Mouse (Mus musculus) embryonic facial prominence, embryonic 10.5 days (tissue): ENCODE measurements around the gene Dhrs7b. TPM values are rescaled to one million over a fixed set of nuclear protein-coding genes. Genes with fewer than 3 reads are reported as not detected.
"Not testable (repeated sequence)": the region's sequence is repeated elsewhere in the genome, so short reads cannot be mapped to it uniquely, and the experiment has no call there.

ENCODE experiments used
- DNase-seq: peaks from one replicate; pipeline ENCODE4 v3.0.0-alpha.2; 2017; ENCODE audit warnings: low spot score
- H3K27ac ChIP-seq: fragments of 300-500 bp; sonication (generic); replicated peaks from 2 replicates; pipeline ENCODE4 v1.5.1; 2016; ENCODE audit warnings: mild to moderate bottlenecking
- H3K27me3 ChIP-seq: fragments of 300-500 bp; sonication (generic); replicated peaks from 2 replicates; pipeline ENCODE4 v1.6.1; 2016; ENCODE audit warnings: low read depth, mild to moderate bottlenecking; ENCODE audit not compliant: poor library complexity, severe bottlenecking
- H3K36me3 ChIP-seq: fragments of 300-500 bp; sonication (generic); replicated peaks from 2 replicates; pipeline ENCODE4 v1.6.1; 2016; ENCODE audit warnings: mild to moderate bottlenecking, moderate library complexity
- H3K4me1 ChIP-seq: fragments of 300-500 bp; sonication (generic); 2 replicates; pipeline ENCODE4 v1.6.1; 2016
- H3K4me3 ChIP-seq: fragments of 300-500 bp; sonication (generic); 2 replicates; pipeline ENCODE4 v1.5.1; 2016; ENCODE audit warnings: mild to moderate bottlenecking, moderate library complexity
- H3K9me3 ChIP-seq: fragments of 300-500 bp; sonication (generic); 2 replicates; pipeline ENCODE4 v1.6.1; 2016; ENCODE audit warnings: mild to moderate bottlenecking
- WGBS: fragments of 180-500 bp; shearing (Covaris S2); methylation state at CpG from one replicate; pipeline ENCODE4 v1.1.7; 2016; 5-methylcytosine and 5-hydroxymethylcytosine counted together
- polyA plus RNA-seq: library from polyadenylated mRNA; unstranded; fragments of >200 nt; fragmentation: Nextera tagmentation; extraction: Ambion mirVana; gene quantifications from 2 replicates; pipeline ENCODE4 v1.2.1, GENCODE M21; 2016

Gene Dhrs7b
- polyA plus RNA-seq, 1 experiment from 2014 or later: 30.5 TPM

DNA sequence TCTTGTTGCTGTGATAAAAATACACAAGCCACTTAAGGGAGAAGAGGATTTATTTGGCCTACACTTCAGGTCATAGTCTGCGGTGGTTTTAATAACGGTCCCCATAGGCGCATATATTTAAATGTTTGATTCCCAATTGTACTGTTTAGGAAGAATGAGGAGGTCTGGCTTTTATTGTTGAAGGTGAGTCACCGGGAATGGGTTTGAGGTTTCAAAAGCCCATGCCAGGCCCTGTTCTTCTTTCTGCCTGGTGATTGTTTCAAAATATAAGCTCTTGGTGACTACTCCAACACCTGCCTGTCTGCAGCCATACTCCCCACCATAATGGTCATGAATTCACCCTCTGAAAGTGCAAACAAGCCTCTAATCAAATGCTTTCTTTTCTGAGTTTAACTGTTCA lies 50.1 kb downstream of the Dhrs7b start:
- 94% methylated on average over 4 of the region's 4 CpGs for WGBS
- peaks cover 7% of the 10 kb centered on the region; the same call in 1 of the 2 replicates for H3K36me3 ChIP-seq

GRCm38 (mm10) chr11:60882386-60882785 lies 52.0 kb downstream of the Dhrs7b start:
- no peaks in the 10 kb centered on the region for H3K27me3 ChIP-seq
- 80% methylated on average over 3 of the region's 3 CpGs for WGBS
- no peak for DNase-seq
- H3K4me3 ChIP-seq: no peak overlapping the region
- peaks cover 11% of the 10 kb centered on the region for H3K4me1 ChIP-seq
- H3K27ac ChIP-seq: no peak overlapping the region
- H3K9me3 ChIP-seq: no peaks in the 10 kb centered on the region
- no peaks in the 10 kb centered on the region; the same call in 1 of the 2 replicates for H3K36me3 ChIP-seq

More for the DNA sequence above, 50.1 kb downstream of the Dhrs7b start:
- no peak for DNase-seq
- H3K4me3 ChIP-seq: no peak overlapping the region
- no peak overlapping the region for H3K27ac ChIP-seq
- no peaks in the 10 kb centered on the region for H3K27me3 ChIP-seq
- H3K9me3 ChIP-seq: no peaks in the 10 kb centered on the region
- peaks cover 29% of the 10 kb centered on the region for H3K4me1 ChIP-seq

- not testable (repeated sequence) for H3K36me3 ChIP-seq, DNase-seq, H3K9me3 ChIP-seq, H3K27ac ChIP-seq, H3K4me3 ChIP-seq, H3K27me3 ChIP-seq
- H3K4me1 ChIP-seq: peaks cover 10% of the 10 kb centered on the region
- 83% methylated on average over 3 of the region's 3 CpGs for WGBS
These were observed 56.6 kb downstream of the Dhrs7b start for GRCm38 (mm10) chr11:60886986-60887385.

DNA sequence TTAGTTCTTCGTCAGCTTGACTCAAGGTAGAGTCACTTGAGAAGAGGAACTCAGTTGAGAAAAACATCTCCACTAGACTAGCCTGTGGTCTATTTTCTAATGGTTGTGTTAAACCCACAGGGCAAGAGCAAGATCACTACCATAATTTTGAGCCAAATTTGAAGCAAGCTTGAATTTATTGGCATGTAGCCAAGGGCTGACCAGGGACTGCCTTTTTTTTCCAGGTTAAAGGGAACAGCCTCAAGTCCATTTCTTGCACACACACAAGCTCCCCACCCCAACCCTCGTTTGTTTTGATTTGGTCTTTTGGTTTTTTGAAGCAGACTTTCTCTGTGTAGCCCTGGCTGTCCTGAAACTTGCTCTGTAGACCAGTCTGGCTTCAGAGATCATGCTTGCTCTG lies 59.4 kb downstream of the Dhrs7b start:
- H3K36me3 ChIP-seq: no peaks in the 10 kb centered on the region
- WGBS: 63% methylated on average over 2 of the region's 2 CpGs
- no peak for DNase-seq
- no peak overlapping the region for H3K4me3 ChIP-seq
- no peak overlapping the region for H3K27ac ChIP-seq
- H3K27me3 ChIP-seq: no peaks in the 10 kb centered on the region
- H3K4me1 ChIP-seq: peaks cover 10% of the 10 kb centered on the region
- H3K9me3 ChIP-seq: no peaks in the 10 kb centered on the region

DNA sequence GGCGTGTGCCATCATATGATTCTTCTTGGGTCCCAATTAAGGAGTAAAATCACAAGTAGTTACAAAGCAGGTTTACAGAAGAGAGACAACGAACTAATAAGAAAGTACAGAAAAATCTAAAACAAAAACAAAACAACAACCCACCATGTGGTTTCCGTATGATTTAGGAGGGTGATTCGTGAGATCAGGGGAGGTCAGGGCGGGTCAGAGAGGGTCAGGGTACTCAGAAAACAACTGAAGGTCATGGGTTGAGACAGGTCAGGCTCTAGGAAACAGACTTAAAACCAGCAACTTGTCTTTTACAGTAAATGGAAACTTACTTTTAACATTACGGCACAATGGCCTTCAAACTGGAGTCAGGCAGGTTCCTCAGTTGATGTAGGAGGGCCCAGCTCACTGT lies 59.9 kb downstream of the Dhrs7b start:
- no peaks in the 10 kb centered on the region for H3K9me3 ChIP-seq
- no peaks in the 10 kb centered on the region for H3K27me3 ChIP-seq
- no peak overlapping the region for H3K27ac ChIP-seq
- H3K4me1 ChIP-seq: peaks cover 10% of the 10 kb centered on the region
- no peak for DNase-seq
- no peaks in the 10 kb centered on the region for H3K36me3 ChIP-seq
- no peak overlapping the region for H3K4me3 ChIP-seq
- 46% methylated on average over 6 of the region's 6 CpGs for WGBS

GRCm38 (mm10) chr11:60890744-60891143 lies 60.3 kb downstream of the Dhrs7b start:
- H3K36me3 ChIP-seq: no peaks in the 10 kb centered on the region
- no peak overlapping the region for H3K4me3 ChIP-seq
- peaks cover 14% of the 10 kb centered on the region for H3K4me1 ChIP-seq
- no peaks in the 10 kb centered on the region for H3K27me3 ChIP-seq
- no peaks in the 10 kb centered on the region for H3K9me3 ChIP-seq
- no peak for DNase-seq
- 53% methylated on average over 3 of the region's 3 CpGs for WGBS
- no peak overlapping the region for H3K27ac ChIP-seq

GRCm38 (mm10) chr11:60895915-60896314 lies 65.5 kb downstream of the Dhrs7b start:
- Histone ChIP-seq H3K9me3 (no peaks in the 10 kb centered on the region), H3K36me3 (no peaks in the 10 kb centered on the region), H3K4me3 (0 out of 2 replicates have a peak overlapping the region, but pooled peaks have one; percentile 6), H3K4me1 (peaks cover 20% of the 10 kb centered on the region), H3K27me3 (0 out of 2 replicates have a peak, but pooled peaks cover 5% of the 10 kb centered on the region), H3K27ac (no peak overlapping the region)
- DNase-seq: peak; percentile 59
- 21% methylated on average over 4 of the region's 4 CpGs for WGBS

GRCm38 (mm10) chr11:60902001-60902400 lies 71.6 kb downstream of the Dhrs7b start:
- Histone ChIP-seq H3K4me3 (no peak overlapping the region), H3K36me3 (peaks cover 40% of the 10 kb centered on the region), H3K4me1 (peaks cover 18% of the 10 kb centered on the region), H3K27me3 (0 out of 2 replicates have a peak, but pooled peaks cover 5% of the 10 kb centered on the region), H3K9me3 (no peaks in the 10 kb centered on the region), H3K27ac (no peak overlapping the region)
- DNase-seq: no peak
- whole genome bisulfite sequencing: 76% methylated on average over 7 of the region's 7 CpGs

- 0 out of 2 replicates have a peak, but pooled peaks cover 5% of the 10 kb centered on the region for H3K27me3 ChIP-seq
- H3K4me3 ChIP-seq: no peak overlapping the region
- H3K4me1 ChIP-seq: peaks cover 14% of the 10 kb centered on the region
- H3K9me3 ChIP-seq: no peaks in the 10 kb centered on the region
- WGBS: 47% methylated on average over 4 of the region's 4 CpGs
- peaks cover 40% of the 10 kb centered on the region for H3K36me3 ChIP-seq
- H3K27ac ChIP-seq: no peak overlapping the region
- DNase-seq: no peak
These were observed 72.1 kb downstream of the Dhrs7b start for GRCm38 (mm10) chr11:60902486-60902885.

GRCm38 (mm10) chr11:60903661-60904061 lies 73.2 kb downstream of the Dhrs7b start:
- DNase-seq: no peak
- Histone ChIP-seq H3K4me3 (no peak overlapping the region), H3K4me1 (peaks cover 14% of the 10 kb centered on the region), H3K27ac (no peak overlapping the region), H3K36me3 (peaks cover 40% of the 10 kb centered on the region), H3K27me3 (0 out of 2 replicates have a peak, but pooled peaks cover 3% of the 10 kb centered on the region), H3K9me3 (no peaks in the 10 kb centered on the region)
- WGBS: 90% methylated on average over 6 of the region's 6 CpGs

GRCm38 (mm10) chr11:60905407-60906120 lies 75.1 kb downstream of the Dhrs7b start:
- H3K27me3 ChIP-seq: no peaks in the 10 kb centered on the region
- peaks cover 40% of the 10 kb centered on the region for H3K36me3 ChIP-seq
- no peak for DNase-seq
- peaks cover 14% of the 10 kb centered on the region for H3K4me1 ChIP-seq
- no peak overlapping the region for H3K27ac ChIP-seq
- no peaks in the 10 kb centered on the region for H3K9me3 ChIP-seq
- no peak overlapping the region for H3K4me3 ChIP-seq
- 91% methylated on average over 10 of the region's 10 CpGs for WGBS

GRCm38 (mm10) chr11:60906449-60906848 lies 76.0 kb downstream of the Dhrs7b start:
- peaks cover 14% of the 10 kb centered on the region for H3K4me1 ChIP-seq
- 90% methylated on average over 4 of the region's 4 CpGs for WGBS
- H3K36me3 ChIP-seq: peaks cover 40% of the 10 kb centered on the region
- H3K4me3 ChIP-seq: no peak overlapping the region
- no peaks in the 10 kb centered on the region for H3K27me3 ChIP-seq
- H3K27ac ChIP-seq: no peak overlapping the region
- DNase-seq: no peak
- no peaks in the 10 kb centered on the region for H3K9me3 ChIP-seq

DNA sequence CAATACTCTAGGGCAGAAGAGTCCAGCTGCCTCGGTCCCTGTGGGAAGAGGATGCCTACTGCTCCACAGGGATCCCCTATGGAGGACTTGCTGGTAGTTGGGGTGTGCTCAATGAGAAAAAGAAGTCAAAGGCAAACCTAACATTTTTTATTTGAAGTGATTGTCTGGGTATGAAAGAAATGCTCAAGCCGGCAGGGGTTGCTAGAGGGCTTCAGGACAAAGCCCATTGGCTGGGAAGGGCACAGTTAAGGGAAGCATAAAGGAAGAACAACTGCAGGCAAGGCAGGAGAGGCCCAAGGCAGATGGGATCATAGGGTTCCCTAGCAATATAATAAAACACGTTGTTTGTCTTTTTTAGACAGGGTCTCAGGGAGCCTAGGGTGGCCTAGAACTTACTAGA lies 77.6 kb downstream of the Dhrs7b start:
- H3K9me3 ChIP-seq: no peaks in the 10 kb centered on the region
- peaks cover 38% of the 10 kb centered on the region for H3K36me3 ChIP-seq
- H3K4me3 ChIP-seq: no peak overlapping the region
- no peak overlapping the region for H3K27ac ChIP-seq
- no peaks in the 10 kb centered on the region for H3K27me3 ChIP-seq
- no peak for DNase-seq
- H3K4me1 ChIP-seq: peaks cover 20% of the 10 kb centered on the region
- 74% methylated on average over 3 of the region's 3 CpGs for WGBS
